Mouse (Mus musculus) CH12.LX (cell line): ENCODE results near the gene Bco2.

Source experiments
- CTCF ChIP-seq, 2 experiments: IDR thresholded peaks in 1 of 2; conservative IDR thresholded peaks in 1 of 2; 2 replicates each; pipeline ENCODE4 v1.5.1; 2011 to 2012; ENCODE audit warnings: low read depth in 2 of 2, low read length in 2 of 2, improper control_type of control experiment in 1 of 2, inconsistent platforms in 1 of 2, mild to moderate bottlenecking in 1 of 2, moderate library complexity in 1 of 2
- EP300 ChIP-seq: IDR thresholded peaks from 2 replicates; pipeline ENCODE4 v1.6.1; 2011; ENCODE audit warnings: low read length, improper control_type of control experiment

GRCm38 (mm10) chr9:50502949-50503348 lies 52.0 kb downstream of the Bco2 start:
- no peak for TF ChIP-seq EP300
- TF ChIP-seq CTCF (conservative IDR thresholded peaks at IDR 0.05 in 1 of 2, IDR thresholded peaks at IDR 0.05 in 1 of 2; ENCODE audit: low read depth in 2 of 2, low read length in 2 of 2) = no peak
